Mouse (Mus musculus): ENCODE results near the gene Cdk11b.
"Not testable (repeated sequence)": the region's sequence is repeated elsewhere in the genome, so short reads cannot be mapped to it uniquely, and the experiment has no call there.

Cdk11b gene

DNA sequence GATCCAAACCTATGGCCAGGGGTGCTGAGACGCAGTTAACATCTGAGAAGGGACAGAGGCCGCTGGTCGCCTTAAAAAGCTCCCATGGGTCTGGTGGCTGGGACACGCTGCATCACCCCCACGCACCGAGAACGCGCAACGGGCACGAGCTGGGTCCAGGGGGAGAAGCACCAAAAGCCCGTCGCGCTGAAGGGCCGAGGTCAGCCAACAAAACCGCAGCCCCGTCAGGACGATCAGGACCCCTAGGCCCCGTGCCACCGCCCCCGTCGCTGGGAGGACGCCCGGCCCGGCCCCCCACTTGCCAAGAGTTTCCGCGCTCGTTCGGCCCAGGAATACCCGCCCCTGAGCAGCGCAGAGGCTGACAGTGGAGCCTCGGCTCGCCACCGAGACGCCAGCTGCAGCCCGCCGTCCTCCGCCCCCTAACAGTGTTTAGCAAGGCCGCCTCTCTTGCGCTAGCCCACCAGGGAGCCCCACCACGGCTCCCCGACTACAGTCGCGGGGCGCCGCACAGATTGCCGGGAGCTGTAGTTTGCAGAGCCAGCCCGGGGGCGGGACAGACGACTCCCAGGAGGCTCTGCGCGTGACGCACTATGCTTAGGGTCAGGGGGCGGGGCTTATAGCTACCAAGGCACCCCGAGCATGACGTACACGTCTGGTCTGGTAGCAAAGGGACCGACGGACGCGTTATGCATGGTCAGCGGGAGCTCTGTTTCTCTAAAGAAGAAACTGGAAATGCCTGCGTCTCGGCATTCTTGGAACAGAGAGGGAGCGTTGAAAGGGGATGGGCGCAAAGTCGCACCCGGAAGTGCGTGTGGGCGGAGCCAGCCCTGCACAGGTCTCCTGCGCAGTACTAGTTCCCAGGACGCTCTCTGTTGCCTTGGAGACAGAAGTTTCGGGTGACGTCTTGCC lies 44.3 kb downstream of the Cdk11b start, which contains the start of gene Mib2:
Mib2 (minus strand) TSS at position 510 of the 909 bp plus-strand sequence.
- peak; percentile 96 to 98 for DNase-seq (ENCODE audit: low spot score in 2 of 2)

DNA sequence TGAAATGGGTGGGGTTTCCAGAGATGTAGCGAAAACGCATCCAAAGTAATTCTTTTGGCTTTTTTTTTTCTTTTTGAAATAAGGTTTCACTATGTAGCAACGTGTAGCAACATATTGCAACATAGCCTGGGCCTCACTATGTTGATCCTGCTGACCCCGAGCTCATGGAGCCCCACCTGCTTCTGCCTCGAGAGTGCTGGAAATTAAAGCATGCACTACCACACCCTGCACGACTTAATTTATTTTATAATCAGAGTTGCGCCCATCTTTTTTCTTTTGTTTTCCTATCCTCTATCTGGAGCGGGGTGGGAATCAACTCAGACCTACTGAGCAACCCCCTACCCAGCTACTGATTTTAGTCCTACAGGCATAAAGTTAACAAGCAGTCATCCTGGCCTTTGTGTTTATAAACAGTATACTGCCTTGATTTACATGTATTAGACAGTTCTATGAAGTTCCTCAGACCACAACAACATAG lies 45.0 kb downstream of the Cdk11b start:
- DNase-seq (ENCODE audit: low spot score in 2 of 2) = no peak

DNA sequence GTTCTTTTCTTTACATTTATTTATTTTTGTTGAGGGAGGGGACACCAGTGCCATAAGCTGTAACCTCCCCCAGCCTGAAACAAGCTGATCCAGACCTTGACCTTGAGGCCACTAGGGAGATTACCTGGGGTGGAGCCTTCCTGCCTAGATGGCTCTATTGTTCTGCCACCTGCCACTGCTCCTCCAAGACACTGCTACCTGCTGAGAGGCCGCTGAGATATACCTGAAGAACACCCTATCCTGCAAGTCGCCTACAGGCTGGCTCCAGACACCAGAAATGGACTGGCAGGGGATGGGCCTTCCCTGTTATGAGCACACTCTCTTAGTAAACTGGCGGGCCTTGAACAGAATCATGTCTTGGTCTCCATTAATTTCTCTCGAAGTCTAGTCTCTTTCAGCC lies 45.6 kb downstream of the Cdk11b start:
- DNase-seq (ENCODE audit: low spot score in 2 of 2) = not testable (repeated sequence)

DNA sequence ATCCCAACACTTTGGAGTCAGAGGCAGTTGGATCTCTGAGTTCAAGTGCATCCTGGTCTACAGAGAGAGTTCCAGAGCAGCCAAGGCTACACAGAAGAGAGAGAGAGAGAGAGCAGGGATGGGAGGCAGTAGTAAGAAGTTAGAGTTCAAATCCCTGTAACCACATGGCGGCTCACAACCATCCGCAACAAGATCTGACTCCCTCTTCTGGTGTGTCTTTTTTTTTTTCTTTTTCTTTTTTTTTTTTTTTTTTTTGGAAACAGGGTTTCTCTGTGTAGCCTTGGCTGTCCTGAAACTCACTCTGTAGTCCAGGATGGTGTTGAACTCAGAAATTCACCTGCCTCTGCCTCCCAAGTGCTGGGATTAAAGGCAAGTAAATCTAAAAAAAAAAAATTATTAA lies 47.4 kb downstream of the Cdk11b start:
- DNase-seq (ENCODE audit: low spot score in 2 of 2) = no peak

DNA sequence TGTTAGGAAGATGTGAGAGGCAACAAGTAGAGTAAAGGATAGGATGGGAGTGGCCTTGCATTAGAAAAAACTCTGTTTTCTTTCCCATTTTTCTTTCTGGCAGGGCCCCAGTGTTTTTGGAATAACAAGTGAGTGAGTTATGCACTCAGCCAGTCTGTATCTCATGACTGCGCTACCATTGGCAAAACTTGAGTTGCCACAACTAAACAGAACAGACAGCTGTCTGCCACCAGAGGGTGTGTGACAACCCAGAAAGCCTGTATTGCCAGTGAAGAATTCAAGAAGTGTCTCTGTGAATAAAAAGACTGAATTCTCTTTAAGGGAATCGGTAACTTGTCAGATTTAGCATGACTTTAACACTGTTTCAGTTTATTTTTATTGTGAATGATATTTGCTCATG lies 51.3 kb downstream of the Cdk11b start:
- no peak for DNase-seq (ENCODE audit: low spot score in 2 of 2)

DNA sequence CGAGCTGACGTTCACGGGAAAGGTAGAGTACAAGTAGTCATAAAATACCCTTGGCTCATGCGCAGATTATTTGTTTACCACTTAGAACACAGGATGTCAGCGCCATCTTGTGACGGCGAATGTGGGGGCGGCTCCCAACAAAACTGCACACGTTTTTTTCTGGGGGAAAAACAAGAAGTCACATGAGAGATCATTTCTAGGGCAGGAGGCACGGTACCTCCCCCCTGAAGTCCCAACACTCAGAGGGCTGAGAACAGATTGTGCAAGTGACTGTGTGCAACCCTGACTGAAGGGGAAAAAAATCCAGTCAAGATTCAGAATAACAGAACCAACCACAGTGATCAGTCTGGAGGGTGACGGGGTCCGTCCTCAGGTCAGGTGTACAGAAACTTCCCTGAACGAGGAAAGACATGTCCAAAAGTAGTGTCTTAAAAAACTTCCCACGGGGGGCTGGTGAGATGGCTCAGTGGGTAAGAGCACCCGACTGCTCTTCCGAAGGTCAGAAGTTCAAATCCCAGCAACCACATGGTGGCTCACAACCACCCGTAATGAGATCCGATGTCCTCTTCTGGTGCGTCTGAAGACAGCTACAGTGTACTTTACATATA lies 59.1 kb downstream of the Cdk11b start:
- DNase-seq (ENCODE audit: low spot score in 2 of 2) = not testable (repeated sequence)

DNA sequence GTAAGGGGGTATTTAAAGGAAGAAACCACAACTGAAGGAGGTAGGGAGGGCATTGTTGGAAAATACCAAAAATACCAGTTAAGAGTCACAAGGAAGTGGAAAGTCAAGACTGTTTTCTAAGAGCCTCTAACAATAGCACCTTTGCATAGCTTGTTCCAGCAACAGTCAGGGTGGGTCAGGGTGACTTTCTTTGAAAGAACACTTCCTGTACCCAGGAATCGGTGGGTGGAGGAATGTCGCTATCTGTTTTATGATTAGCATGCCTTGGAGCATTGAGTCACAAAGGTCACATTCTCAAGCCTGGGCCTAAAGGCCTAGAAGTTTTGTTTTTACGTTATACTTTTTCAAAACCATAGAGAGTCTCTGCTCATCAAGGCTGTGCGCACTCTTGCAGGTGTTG lies 63.1 kb downstream of the Cdk11b start:
- DNase-seq (ENCODE audit: low spot score in 2 of 2) = not testable (repeated sequence)

DNA sequence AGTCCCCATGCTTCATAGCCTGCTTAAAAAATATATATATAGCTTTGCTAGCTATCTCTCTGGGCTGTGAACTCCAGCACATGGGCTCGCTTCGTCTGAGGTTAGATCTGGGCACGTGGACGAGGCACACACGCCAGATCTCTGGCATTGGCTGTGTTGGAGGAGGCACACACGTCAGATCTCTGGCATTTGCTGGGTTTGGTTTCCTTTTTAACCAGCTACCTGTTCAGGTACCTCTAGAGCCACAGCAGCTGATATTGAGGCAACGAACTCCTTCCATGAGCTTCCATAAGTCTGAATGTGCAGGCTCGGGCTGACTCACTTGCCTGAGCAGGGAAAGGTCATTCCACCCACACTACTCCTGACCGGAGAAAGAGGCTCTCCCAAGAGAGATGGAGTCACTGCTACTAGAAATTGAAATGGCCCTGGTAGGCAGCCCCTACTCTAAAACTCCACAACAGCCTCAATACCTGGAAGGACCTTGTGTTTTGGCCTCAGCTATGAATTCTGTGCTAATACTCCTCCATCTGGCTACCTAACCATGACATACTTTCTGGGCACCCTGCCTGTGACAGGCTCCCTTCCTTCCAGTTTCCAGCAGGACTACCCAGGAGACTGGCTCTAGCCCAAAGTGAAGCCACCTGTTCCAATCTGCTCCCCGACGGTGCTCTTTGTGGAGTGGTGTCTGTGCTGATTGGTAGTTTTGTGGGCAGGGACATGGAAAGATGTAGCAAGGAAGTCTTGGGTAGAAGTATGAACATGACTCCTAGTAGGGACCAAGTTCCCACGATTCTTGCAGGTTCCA lies 66.1 kb downstream of the Cdk11b start:
- DNase-seq (ENCODE audit: low spot score in 2 of 2) = no peak

DNA sequence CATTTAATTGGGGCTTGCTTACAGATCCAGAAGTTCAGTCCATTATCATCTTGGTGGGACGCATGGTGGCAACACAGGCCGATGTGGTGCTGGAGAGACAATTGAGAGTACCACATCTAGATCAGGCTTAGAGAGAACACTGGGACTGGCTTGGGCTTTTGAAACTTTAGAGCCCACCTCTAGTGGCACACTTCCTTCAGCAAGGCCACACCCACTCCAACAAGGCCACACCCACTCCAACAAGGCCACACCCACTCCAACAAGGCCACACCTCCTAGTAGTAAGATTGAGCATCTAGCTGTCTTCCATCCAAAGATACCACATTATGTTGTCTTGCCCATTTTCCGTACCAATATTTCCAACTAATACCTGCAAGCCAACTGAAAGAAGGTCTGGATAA lies 67.8 kb downstream of the Cdk11b start:
- DNase-seq (ENCODE audit: low spot score in 2 of 2) = no peak

DNA sequence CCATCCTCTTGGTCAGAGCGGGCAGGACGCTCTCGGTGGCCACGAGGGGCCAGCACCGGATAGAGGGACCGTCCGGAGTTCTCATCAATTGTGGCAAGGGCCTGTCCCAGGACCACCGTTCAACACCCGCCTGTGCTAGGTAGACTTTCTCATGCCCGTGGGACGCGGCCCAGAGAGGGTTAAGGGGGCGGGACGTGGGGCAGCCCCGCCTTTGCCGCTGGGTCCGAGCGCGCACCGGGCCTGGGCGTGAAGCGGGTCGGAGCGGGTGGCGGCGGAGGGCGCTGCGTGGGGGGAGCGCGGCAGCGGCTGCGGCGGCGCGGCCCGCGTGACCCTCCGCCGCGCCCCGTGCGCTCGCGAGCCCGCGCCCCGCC lies 69.4 kb downstream of the Cdk11b start, which contains the start of gene Fndc10:
Fndc10 (plus strand) TSS at position 232 of the 371 bp plus-strand sequence.
- peak; percentile 55 to 56 for DNase-seq (ENCODE audit: low spot score in 2 of 2)

DNA sequence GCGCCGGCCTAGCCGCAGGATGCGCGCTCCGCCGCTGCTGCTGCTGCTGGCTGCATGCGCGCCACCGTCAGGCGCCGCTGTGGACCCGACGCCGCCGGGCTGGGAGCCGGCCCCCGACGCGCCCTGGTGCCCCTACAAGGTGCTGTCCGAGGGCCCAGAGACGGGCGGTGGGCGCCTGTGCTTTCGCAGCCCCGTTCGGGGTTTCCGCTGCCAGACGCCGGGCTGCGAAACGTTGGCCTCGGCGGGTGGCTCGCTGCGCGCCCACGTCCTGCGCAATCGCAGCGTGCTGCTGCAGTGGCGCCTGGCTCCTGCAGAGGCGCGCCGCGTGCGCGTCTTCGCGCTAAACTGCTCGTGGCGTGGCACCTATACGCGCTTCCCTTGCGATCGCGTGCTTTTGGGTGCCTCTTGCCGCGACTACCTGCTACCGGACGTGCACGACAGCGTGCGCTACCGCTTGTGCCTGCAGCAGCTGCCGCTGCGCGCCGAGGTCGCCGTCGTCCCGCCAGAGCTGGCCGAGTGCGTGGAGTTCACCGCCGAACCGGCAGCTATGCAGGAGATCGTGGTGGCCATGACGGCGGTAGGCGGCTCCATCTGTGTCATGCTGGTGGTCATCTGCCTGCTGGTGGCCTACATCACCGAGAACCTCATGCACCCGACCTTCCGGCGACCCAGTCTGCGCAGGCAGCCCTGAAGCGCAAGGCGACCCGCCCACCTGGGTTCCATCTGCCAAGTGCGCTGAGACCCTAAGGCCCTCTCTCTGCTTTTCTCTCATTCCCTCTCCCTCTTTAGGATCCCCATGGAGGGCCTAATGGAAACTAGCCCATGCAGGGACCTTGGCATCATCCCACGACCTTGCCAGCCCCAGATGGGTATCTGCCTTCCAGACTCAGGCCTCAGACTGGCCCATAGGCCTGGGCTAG lies 70.1 kb downstream of the Cdk11b start:
- DNase-seq (ENCODE audit: low spot score in 2 of 2) = peak; percentile 39 to 57

DNA sequence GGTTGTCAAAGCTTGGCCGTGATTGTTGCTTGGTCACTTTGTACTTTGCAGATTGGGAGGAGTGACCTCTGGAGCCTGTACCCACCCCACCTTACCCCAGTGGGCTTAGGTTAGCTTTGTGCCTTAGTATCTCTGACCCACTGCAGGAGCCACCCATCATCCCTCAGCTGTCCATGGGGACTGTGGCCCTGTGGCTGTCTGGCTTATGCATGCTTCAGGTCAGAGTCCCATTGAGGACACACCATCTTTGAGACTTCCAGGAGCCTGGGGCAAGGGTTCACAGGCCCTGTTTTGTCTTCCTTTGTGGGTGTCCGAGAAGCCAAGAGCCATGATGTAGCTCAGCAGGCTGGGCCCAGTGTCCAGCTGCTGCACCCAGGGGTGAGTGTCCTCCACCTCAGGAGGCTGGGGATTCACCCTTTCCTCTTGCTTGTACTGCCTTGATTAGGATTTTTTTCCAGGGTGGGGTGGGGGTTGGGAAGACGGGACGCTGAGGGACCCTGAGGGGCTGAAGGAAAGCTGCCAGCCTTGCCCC lies 70.9 kb downstream of the Cdk11b start:
- DNase-seq (ENCODE audit: low spot score in 2 of 2) = no peak

DNA sequence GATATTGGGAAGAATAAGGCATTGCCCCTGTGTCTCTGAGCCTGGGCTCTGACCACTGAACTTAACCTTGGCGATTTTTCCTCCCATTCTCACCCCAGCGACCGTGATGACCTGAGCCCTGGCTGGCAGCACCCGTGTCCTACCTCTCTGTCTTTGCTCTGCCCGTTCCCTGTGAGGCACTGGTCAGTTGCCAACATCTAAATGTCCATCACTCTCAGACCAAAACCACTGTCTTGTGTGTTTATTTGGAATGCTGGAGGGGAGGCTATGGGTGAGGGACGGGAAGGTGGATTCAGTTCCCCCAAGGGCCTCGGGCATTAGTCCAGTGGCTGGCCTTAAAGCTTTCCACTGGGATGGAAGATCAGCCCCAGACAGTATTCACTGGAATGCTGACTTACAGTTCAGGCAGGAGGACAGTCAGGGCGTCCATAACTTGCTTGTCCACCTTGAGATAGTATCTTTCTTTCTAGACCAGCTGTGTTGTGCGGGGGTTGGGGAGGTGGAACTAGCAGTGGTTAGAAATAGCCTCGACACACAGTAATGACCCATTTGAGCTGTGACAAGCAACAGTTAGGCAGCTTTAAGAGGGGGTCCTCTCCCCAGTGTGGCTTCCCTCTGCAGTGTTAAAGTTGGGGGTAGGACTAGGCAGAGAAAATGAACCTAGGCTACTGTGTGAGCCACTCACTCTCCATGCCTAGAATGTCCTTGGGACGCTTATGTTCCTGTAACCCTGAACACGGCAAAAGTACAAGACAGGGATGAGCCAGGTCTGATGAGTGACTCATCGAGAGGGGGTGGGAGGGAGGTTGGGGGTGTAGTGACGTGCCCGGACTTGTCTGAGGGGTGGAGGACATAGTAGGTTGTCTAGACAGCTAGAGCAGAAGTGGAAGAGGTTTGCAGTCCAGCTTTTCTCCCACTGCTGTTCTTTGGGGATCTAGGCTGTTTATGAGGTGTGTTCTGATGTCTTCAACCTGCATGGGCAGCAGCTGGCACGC lies 71.9 kb downstream of the Cdk11b start:
- DNase-seq (ENCODE audit: low spot score in 2 of 2) = no peak
